Mouse (Mus musculus) gastrocnemius, adult 18-20 months (tissue): Measurements from ENCODE around the gene Nln. TPM values are rescaled to one million over a fixed set of nuclear protein-coding genes. Genes with fewer than 3 reads are reported as not detected.

Experiments
- total RNA-seq, 2 experiments: library from RNA; stranded (reverse); gene quantifications; 2 replicates each; pipeline ENCODE4 v1.2.3; 2021

Gene Nln
- total RNA-seq, 2 experiments from 2014 or later: 4.7 to 7.0 TPM

Other genes with a start within 250 kb of the Nln start
- gene Erbin, start 189.1 kb downstream of the Nln start, total RNA-seq: 10 to 100 TPM; 33.6 to 46.4 TPM
- gene Sgtb, start 127 bp upstream of the Nln start, total RNA-seq: under 1 TPM; 0.30 to 0.57 TPM
- 10 to 100 TPM; 29.0 to 29.8 TPM for gene Trappc13, start 68.9 kb upstream of the Nln start, total RNA-seq
- 10 to 100 TPM; 24.8 to 26.5 TPM for gene Trim23, start 69.2 kb upstream of the Nln start, total RNA-seq
- gene Cenpk, start 119.0 kb upstream of the Nln start, total RNA-seq: under 1 TPM; 0.25 to 0.50 TPM
- 1 to 10 TPM; 7.8 to 7.9 TPM for gene Ppwd1, start 119.2 kb upstream of the Nln start, total RNA-seq
- 1 to 10 TPM; 1.1 to 1.7 TPM for gene Adamts6, start 178.2 kb upstream of the Nln start, total RNA-seq